ENCODE assay signal across 12 mouse cellular contexts in the genomic region with DNA sequence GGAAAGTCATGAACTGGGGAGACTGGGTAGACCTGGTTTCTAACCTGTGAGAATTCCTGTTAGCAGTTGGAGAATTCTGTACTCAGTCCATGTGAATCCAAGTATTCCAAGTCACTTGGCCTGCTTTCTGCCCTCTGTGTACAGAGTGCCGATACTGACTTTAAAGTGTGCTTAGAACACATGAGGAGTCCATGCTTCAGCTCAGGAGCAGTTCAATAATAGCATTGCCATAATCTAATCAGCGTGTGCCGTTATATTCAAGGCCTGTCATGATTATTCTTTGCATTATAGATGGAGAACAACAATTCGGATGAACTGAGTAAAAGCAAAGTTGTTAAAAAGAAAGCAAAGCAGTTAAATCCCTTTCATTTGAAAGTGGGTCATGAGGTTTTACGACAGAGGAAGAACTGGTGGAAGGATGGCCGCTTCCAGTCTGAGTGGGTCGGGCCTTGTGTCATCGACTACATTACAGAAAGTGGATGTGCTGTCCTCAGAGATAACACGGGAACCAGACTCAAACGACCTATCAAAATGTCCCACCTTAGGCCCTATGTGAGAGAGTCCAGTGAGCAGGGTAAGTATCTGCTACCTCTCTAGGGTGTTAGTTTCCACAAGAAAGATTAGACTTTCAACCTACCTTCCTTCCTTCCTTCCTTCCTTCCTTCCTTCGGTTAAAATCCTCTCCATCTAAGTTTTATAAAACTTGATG.
"Had no signal": no experiment of that assay in that cellular context is flagged by ENCODE, and none has a peak within 500 bp of the region (broad histone marks: within the 10 kb centered on the region; RNA-seq: fewer than 3 reads in every experiment).

No protein-coding gene starts in this region.

- H3K27me3 ChIP-seq: megakaryocyte, embryonic 14.5 days; neural tube, embryonic 15.5 days had no signal

- H3K36me3 ChIP-seq: limb, embryonic 10.5 days; neural tube, embryonic 15.5 days had no signal

- H3K27ac ChIP-seq: left cerebral cortex, adult 2 months; limb, embryonic 10.5 days; neural tube, embryonic 15.5 days had no signal

- H3K4me2 ChIP-seq: neural tube, embryonic 15.5 days had no signal

- H3K4me3 ChIP-seq: left cerebral cortex, adult 2 months; limb, embryonic 10.5 days; megakaryocyte, embryonic 14.5 days; myocyte; neural tube, embryonic 15.5 days had no signal

- H3K9me3 ChIP-seq: limb, embryonic 10.5 days; megakaryocyte, embryonic 14.5 days; neural tube, embryonic 15.5 days had no signal

- ATAC-seq: lung, postnatal 0 days had no signal

- H3K9ac ChIP-seq: neural tube, embryonic 15.5 days had no signal

- H3K4me1 ChIP-seq: limb, embryonic 10.5 days; neural tube, embryonic 15.5 days had no signal

- DNase-seq: kidney, adult 18-20 months; kidney, postnatal 10 days; kidney, postnatal 4 days; lung, adult 2 months; lung, postnatal 4 days; thymus, postnatal 36 days had no signal
